Mouse (Mus musculus): ENCODE measurements around the gene S100a5.
A peak's percentile ranks its signal among the peaks of the same experiment; 100 is the strongest.

The S100a5 gene

GRCm38 (mm10) chr3:90626266-90627021 lies 18.1 kb downstream of the S100a5 start:
- no peak for ATAC-seq (ENCODE audit: low TSS enrichment)

- ATAC-seq (ENCODE audit: low TSS enrichment), result no peak
These were observed 19.0 kb downstream of the S100a5 start for GRCm38 (mm10) chr3:90627366-90627765.

- ATAC-seq (ENCODE audit: low TSS enrichment), result peak; percentile 90
These were observed 19.5 kb downstream of the S100a5 start for GRCm38 (mm10) chr3:90627807-90628206.

- peak; percentile 64; the same call in 1 of the 2 replicates for ATAC-seq (ENCODE audit: low TSS enrichment)
These were observed 21.0 kb downstream of the S100a5 start for GRCm38 (mm10) chr3:90629298-90629697.

GRCm38 (mm10) chr3:90631984-90632383 lies 23.7 kb downstream of the S100a5 start:
- ATAC-seq (ENCODE audit: low TSS enrichment), result no peak

- ATAC-seq (ENCODE audit: low TSS enrichment), result no peak
These were observed 30.4 kb downstream of the S100a5 start for GRCm38 (mm10) chr3:90638511-90639275.

- ATAC-seq (ENCODE audit: low TSS enrichment), result no peak; the same call in 1 of the 2 replicates
These were observed 31.3 kb downstream of the S100a5 start for GRCm38 (mm10) chr3:90639511-90640154.

- no peak for ATAC-seq (ENCODE audit: low TSS enrichment)
These were observed 32.7 kb downstream of the S100a5 start for GRCm38 (mm10) chr3:90640981-90641380.

- no peak for ATAC-seq (ENCODE audit: low TSS enrichment)
These were observed 35.9 kb downstream of the S100a5 start for GRCm38 (mm10) chr3:90644220-90644619.

GRCm38 (mm10) chr3:90647291-90647690 lies 39.0 kb downstream of the S100a5 start:
- ATAC-seq (ENCODE audit: low TSS enrichment), result no peak

GRCm38 (mm10) chr3:90648981-90649380 lies 40.7 kb downstream of the S100a5 start:
- ATAC-seq (ENCODE audit: low TSS enrichment), result peak; percentile 64

GRCm38 (mm10) chr3:90649832-90650231 lies 41.5 kb downstream of the S100a5 start:
- ATAC-seq (ENCODE audit: low TSS enrichment), result peak; percentile 83

- peak; percentile 82 for ATAC-seq (ENCODE audit: low TSS enrichment)
These were observed 44.7 kb downstream of the S100a5 start for GRCm38 (mm10) chr3:90652878-90653508.

- no peak for ATAC-seq (ENCODE audit: low TSS enrichment)
These were observed 45.4 kb downstream of the S100a5 start, which contains the start of gene S100a7a for GRCm38 (mm10) chr3:90653717-90654116. Gene S100a7a, plus strand, starts transcription at chr3:90654017.

GRCm38 (mm10) chr3:90657405-90657804 lies 49.1 kb downstream of the S100a5 start:
- no peak for ATAC-seq (ENCODE audit: low TSS enrichment)

GRCm38 (mm10) chr3:90659364-90660044 lies 51.2 kb downstream of the S100a5 start:
- ATAC-seq (ENCODE audit: low TSS enrichment), result no peak
